Mouse (Mus musculus) CH12.LX (cell line): ENCODE results near the gene Aco2. TPM values are rescaled to one million over a fixed set of nuclear protein-coding genes. Genes with fewer than 3 reads are reported as not detected.

Experiments used
- DNase-seq: peaks from one replicate; pipeline ENCODE4 v3.0.0-alpha.2; 2013; ENCODE audit errors: extremely low read depth
- H3K27ac ChIP-seq: 2 replicates; pipeline ENCODE4 v1.5.1; 2012; ENCODE audit warnings: low read depth, mild to moderate bottlenecking, control low read depth, moderate library complexity; ENCODE audit not compliant: insufficient read depth
- H3K27me3 ChIP-seq: replicated peaks from 2 replicates; pipeline ENCODE3; 2012; ENCODE audit warnings: inconsistent platforms
- H3K36me3 ChIP-seq, 2 experiments: replicated peaks in 1 of 2; 2 replicates each; pipeline versions ENCODE3 to v1.6.1; 2012; ENCODE audit warnings: inconsistent platforms in 1 of 2, low read length in 1 of 2, mild to moderate bottlenecking in 1 of 2, mixed read lengths in 1 of 2, moderate library complexity in 1 of 2; ENCODE audit not compliant: control insufficient read depth in 1 of 2, insufficient read depth in 1 of 2
- H3K4me1 ChIP-seq, 2 experiments: 2 replicates each; pipeline ENCODE4 v1.6.1; 2012; ENCODE audit warnings: inconsistent platforms in 1 of 2, moderate library complexity in 1 of 2; ENCODE audit not compliant: insufficient read depth in 2 of 2, control insufficient read depth in 1 of 2
- H3K4me2 ChIP-seq: 2 replicates; pipeline ENCODE4 v1.6.1; 2012; ENCODE audit warnings: low read depth, mild to moderate bottlenecking, control low read depth; ENCODE audit not compliant: poor library complexity, insufficient read depth, severe bottlenecking
- H3K4me3 ChIP-seq, 3 experiments: fragments of 150-350 bp in 1 of 3; sonication (generic) in 1 of 3; replicated peaks in 1 of 3; 2 replicates each; pipeline versions ENCODE3 to v1.5.1; 2011 to 2012; ENCODE audit warnings: low read depth in 2 of 3, low read length in 2 of 3, mild to moderate bottlenecking in 2 of 3, moderate library complexity in 2 of 3, control low read depth in 1 of 3, improper control_type of control experiment in 1 of 3, inconsistent platforms in 1 of 3, mixed read lengths in 1 of 3; ENCODE audit not compliant: poor library complexity in 1 of 3
- H3K79me2 ChIP-seq: replicated peaks from 2 replicates; pipeline ENCODE4 v1.6.1; 2012; ENCODE audit warnings: mild to moderate bottlenecking, moderate library complexity; ENCODE audit not compliant: control insufficient read depth, poor library complexity, insufficient read depth, severe bottlenecking; ENCODE audit errors: extremely low read depth
- H3K9ac ChIP-seq: 2 replicates; pipeline ENCODE4 v1.6.1; 2012; ENCODE audit warnings: low read depth, mild to moderate bottlenecking, control low read depth, moderate library complexity; ENCODE audit not compliant: insufficient read depth
- H3K9me3 ChIP-seq: replicated peaks from 2 replicates; pipeline ENCODE3; 2012; ENCODE audit warnings: low read length, inconsistent platforms, mixed read lengths
- BHLHE40 ChIP-seq: IDR thresholded peaks from 2 replicates; pipeline ENCODE4 v1.6.1; 2011; ENCODE audit warnings: mild to moderate bottlenecking, low read depth, low read length, improper control_type of control experiment
- CHD1 ChIP-seq: IDR thresholded peaks from 2 replicates; pipeline ENCODE4 v1.6.1; 2012; ENCODE audit warnings: low read depth, low read length, improper control_type of control experiment, inconsistent platforms
- CHD2 ChIP-seq: IDR thresholded peaks from 2 replicates; pipeline ENCODE4 v1.6.1; 2011; ENCODE audit warnings: low read length, improper control_type of control experiment
- CTCF ChIP-seq, 2 experiments: IDR thresholded peaks in 1 of 2; conservative IDR thresholded peaks in 1 of 2; 2 replicates each; pipeline ENCODE4 v1.5.1; 2011 to 2012; ENCODE audit warnings: low read depth in 2 of 2, low read length in 2 of 2, improper control_type of control experiment in 1 of 2, inconsistent platforms in 1 of 2, mild to moderate bottlenecking in 1 of 2, moderate library complexity in 1 of 2
- ELF1 ChIP-seq: IDR thresholded peaks from 2 replicates; pipeline ENCODE4 v1.6.1; 2014; ENCODE audit warnings: low read depth, mild to moderate bottlenecking, inconsistent platforms, low read length, improper control_type of control experiment
- EP300 ChIP-seq: IDR thresholded peaks from 2 replicates; pipeline ENCODE4 v1.6.1; 2011; ENCODE audit warnings: low read length, improper control_type of control experiment
- ETS1 ChIP-seq: conservative IDR thresholded peaks from 2 replicates; pipeline ENCODE4 v1.6.1; 2012; ENCODE audit warnings: low read depth, mild to moderate bottlenecking, inconsistent platforms, low read length, improper control_type of control experiment, moderate library complexity
- GABPA ChIP-seq: IDR thresholded peaks from 2 replicates; pipeline ENCODE4 v1.6.1; 2012; ENCODE audit warnings: low read depth, low read length, improper control_type of control experiment, inconsistent platforms; ENCODE audit not compliant: insufficient replicate concordance
- IRF4 ChIP-seq: IDR thresholded peaks from 2 replicates; pipeline ENCODE4 v1.6.1; 2014; ENCODE audit warnings: low read depth, mild to moderate bottlenecking, inconsistent platforms, low read length, improper control_type of control experiment
- JUN ChIP-seq: IDR thresholded peaks from 2 replicates; pipeline ENCODE4 v1.6.1; 2011; ENCODE audit warnings: low read depth, mild to moderate bottlenecking, low read length, improper control_type of control experiment, moderate library complexity; ENCODE audit not compliant: insufficient read depth
- JUND ChIP-seq: conservative IDR thresholded peaks from 2 replicates; pipeline ENCODE4 v1.6.1; 2011; ENCODE audit warnings: low read depth, low read length, improper control_type of control experiment
- KAT2A ChIP-seq: IDR thresholded peaks from 2 replicates; pipeline ENCODE4 v1.6.1; 2012; ENCODE audit warnings: low read length, improper control_type of control experiment, inconsistent platforms; ENCODE audit not compliant: insufficient replicate concordance
- MAX ChIP-seq: IDR thresholded peaks from 2 replicates; pipeline ENCODE4 v1.6.1; 2011; ENCODE audit warnings: low read length, improper control_type of control experiment
- MAZ ChIP-seq: IDR thresholded peaks from 2 replicates; pipeline ENCODE4 v1.6.1; 2012; ENCODE audit warnings: low read depth, mild to moderate bottlenecking, inconsistent platforms, low read length, improper control_type of control experiment, moderate library complexity
- MEF2A ChIP-seq: IDR thresholded peaks from 2 replicates; pipeline ENCODE4 v1.6.1; 2014; ENCODE audit warnings: low read depth, mild to moderate bottlenecking, inconsistent platforms, low read length, improper control_type of control experiment, borderline replicate concordance
- MXI1 ChIP-seq: IDR thresholded peaks from 2 replicates; pipeline ENCODE4 v1.6.1; 2011; ENCODE audit warnings: mild to moderate bottlenecking, low read depth, low read length, improper control_type of control experiment
- MYC ChIP-seq: IDR thresholded peaks from 2 replicates; pipeline ENCODE4 v1.6.1; 2011; ENCODE audit warnings: low read depth, mild to moderate bottlenecking, improper control_type of control experiment, low read length
- PAX5 ChIP-seq: IDR thresholded peaks from 2 replicates; pipeline ENCODE4 v1.6.1; 2012; ENCODE audit warnings: low read length, inconsistent platforms, mixed read lengths
- POLR2A ChIP-seq: IDR thresholded peaks from 2 replicates; pipeline ENCODE4 v1.6.1; 2011; ENCODE audit warnings: low read depth, mild to moderate bottlenecking, improper control_type of control experiment, low read length
- POLR2AphosphoS2 ChIP-seq: IDR thresholded peaks from 2 replicates; pipeline ENCODE4 v1.6.1; 2011; ENCODE audit warnings: low read depth, low read length, improper control_type of control experiment
- RCOR1 ChIP-seq: conservative IDR thresholded peaks from 2 replicates; pipeline ENCODE4 v1.6.1; 2012; ENCODE audit warnings: low read depth, mild to moderate bottlenecking, inconsistent platforms, low read length, improper control_type of control experiment
- SIN3A ChIP-seq: IDR thresholded peaks from 2 replicates; pipeline ENCODE4 v1.6.1; 2012; ENCODE audit warnings: low read length, improper control_type of control experiment, inconsistent platforms
- SMC3 ChIP-seq: IDR thresholded peaks from 2 replicates; pipeline ENCODE4 v1.6.1; 2011; ENCODE audit warnings: low read depth, low read length, improper control_type of control experiment
- TCF12 ChIP-seq: IDR thresholded peaks from 2 replicates; pipeline ENCODE4 v1.6.1; 2014; ENCODE audit warnings: low read depth, mild to moderate bottlenecking, inconsistent platforms, low read length, improper control_type of control experiment
- UBTF ChIP-seq: IDR thresholded peaks from 2 replicates; pipeline ENCODE4 v1.6.1; 2012; ENCODE audit warnings: low read depth, mild to moderate bottlenecking, inconsistent platforms, low read length, improper control_type of control experiment, moderate library complexity
- USF1 ChIP-seq: IDR thresholded peaks from 2 replicates; pipeline ENCODE4 v1.6.1; 2014; ENCODE audit warnings: low read depth, mild to moderate bottlenecking, inconsistent platforms, low read length, improper control_type of control experiment
- USF2 ChIP-seq: conservative IDR thresholded peaks from 2 replicates; pipeline ENCODE4 v1.6.1; 2011; ENCODE audit warnings: low read depth, low read length, improper control_type of control experiment
- ZC3H11A ChIP-seq: IDR thresholded peaks from 2 replicates; pipeline ENCODE4 v1.6.1; 2012; ENCODE audit warnings: low read depth, mild to moderate bottlenecking, inconsistent platforms, low read length, improper control_type of control experiment
- ZKSCAN1 ChIP-seq: IDR thresholded peaks from 2 replicates; pipeline ENCODE4 v1.6.1; 2012; ENCODE audit warnings: low read depth, inconsistent platforms, low read length, improper control_type of control experiment, borderline replicate concordance
- ZMIZ1 ChIP-seq: IDR thresholded peaks from 2 replicates; pipeline ENCODE4 v1.6.1; 2012; ENCODE audit warnings: low read depth, mild to moderate bottlenecking, inconsistent platforms, low read length, improper control_type of control experiment
- dilution Hi-C: fragments of 300-500 bp; cut with MboI; formaldehyde crosslinking; loops from 2 replicates; pipeline ENCODE4 v1.14.3; 2020; ENCODE audit warnings: low sequenced_read_pairs; ENCODE audit not compliant: extremely low pct_unique_long_range_greater_than_20kb, extremely low pct_ligation_motif_present
- in situ Hi-C: fragments of 300-500 bp; cut with MboI; formaldehyde crosslinking; loops from 3 replicates; pipeline ENCODE4 v1.14.3; 2019; ENCODE audit warnings: low sequenced_read_pairs, low pct_ligation_motif_present, low pct_unique_long_range_greater_than_20kb, mixed read lengths
- polyA plus RNA-seq: library from polyadenylated mRNA; unstranded; fragments of >175 nt; gene quantifications from 2 replicates; pipeline ENCODE4 v1.2.1, GENCODE M21; 2012; ENCODE audit warnings: low read depth; ENCODE audit not compliant: insufficient read length
- total RNA-seq, 2 experiments: library from RNA; depleted of rRNA; stranded (reverse); fragments of 300-350 nt in 1 of 2; fragments of >200 nt in 1 of 2; gene quantifications; 2 replicates each; pipeline ENCODE4 v1.2.3; 2012 to 2014

Aco2 gene
- total and polyA plus RNA-seq, 3 experiments, result 150 to 205 (median 190) TPM

DNA sequence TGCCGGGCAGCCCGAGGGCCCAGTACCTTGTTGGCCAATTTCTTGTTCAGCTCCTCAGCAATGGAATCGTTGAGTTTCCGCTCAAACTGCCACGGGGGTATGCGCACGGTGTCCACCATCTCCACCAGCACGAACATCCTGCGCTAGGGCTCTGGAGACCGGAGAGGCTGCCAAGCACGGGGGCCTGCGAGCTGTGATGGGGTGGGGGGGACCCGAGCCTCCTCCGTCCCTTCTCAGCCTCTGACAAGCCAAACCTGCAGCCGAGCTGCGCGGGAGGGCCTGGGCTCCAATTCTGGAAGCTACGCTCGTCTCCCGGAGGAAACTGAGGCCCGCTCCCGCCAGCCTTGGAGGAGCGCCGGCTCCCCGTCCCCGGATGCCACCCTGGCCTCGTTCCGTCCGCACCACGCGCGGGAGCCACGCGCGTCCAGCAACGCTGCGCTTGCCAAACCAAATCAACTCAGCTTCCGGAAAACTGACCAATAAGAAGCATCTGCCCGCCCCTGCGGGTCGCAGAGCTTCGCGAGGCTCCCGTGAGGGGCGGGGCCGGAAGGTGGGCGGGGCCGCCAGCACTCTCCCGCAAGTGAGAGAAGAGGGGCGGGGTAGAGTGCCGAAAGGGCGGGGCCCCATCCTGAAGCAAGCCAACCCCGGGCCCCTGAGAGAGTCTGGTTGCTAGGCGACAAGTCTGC, 53.8 kb downstream of the Aco2 start, which contains the start of gene Polr3h (continued):
- no peak for TF ChIP-seq POLR2AphosphoS2
- TF ChIP-seq CTCF (conservative IDR thresholded peaks at IDR 0.05 in 1 of 2, IDR thresholded peaks at IDR 0.05 in 1 of 2; ENCODE audit: low read depth in 2 of 2, low read length in 2 of 2), result no peak
- peak; percentile 64; the same call in 1 of the 2 replicates for TF ChIP-seq TCF12
- peak; percentile 85 for TF ChIP-seq SIN3A
- peak; percentile 97 for TF ChIP-seq MXI1

DNA sequence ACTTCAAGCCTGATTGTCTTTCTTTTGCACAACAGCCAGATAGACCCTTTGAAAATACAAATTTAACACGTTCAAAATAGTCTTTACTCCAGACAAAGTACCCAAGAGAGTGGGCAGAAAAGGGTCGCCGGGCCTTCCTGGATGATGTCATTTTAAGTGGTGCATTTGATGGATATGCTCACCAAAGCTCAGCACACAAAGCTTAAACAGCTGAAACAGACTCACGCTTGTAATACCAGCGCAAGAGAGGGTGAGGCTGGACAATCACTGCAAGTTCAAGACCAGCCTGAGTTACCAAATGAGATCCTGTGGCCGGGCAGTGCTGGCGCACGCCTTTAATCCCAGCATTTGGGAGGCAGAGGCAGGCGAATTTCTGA, 54.3 kb downstream of the Aco2 start:
- peaks cover 22 to 57% of the 10 kb centered on the region in 2 experiments for H3K4me1 ChIP-seq

DNA sequence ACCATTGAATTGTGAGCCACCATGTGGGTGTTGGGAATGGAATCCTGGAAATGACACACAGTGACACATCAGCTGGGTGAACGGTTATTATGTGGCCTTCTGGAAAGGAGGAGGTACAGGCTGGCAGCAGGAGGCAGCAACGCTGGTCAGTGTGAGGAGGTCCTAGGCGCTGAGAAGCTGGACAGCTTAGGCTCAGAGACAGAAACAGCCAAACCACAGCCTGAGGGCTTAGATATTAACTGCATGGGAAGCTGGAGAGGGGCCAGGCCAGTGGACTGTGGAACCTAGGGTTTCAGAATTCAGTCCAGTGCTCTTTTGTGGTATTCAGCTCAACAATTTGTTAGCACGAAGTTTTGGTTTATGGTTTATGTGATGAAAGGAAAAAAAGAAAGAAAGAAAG, 55.6 kb downstream of the Aco2 start:
- Histone ChIP-seq H3K27ac (peak overlapping the region; percentile 91), H3K79me2 (peaks cover 23% of the 10 kb centered on the region), H3K4me2 (peak overlapping the region; percentile 37), H3K9ac (no peak overlapping the region; the same call in 1 of the 2 replicates), H3K4me1 (peaks cover 18 to 52% of the 10 kb centered on the region in 2 experiments), H3K36me3 (peaks cover 6 to 15% of the 10 kb centered on the region in 2 experiments), H3K4me3 (no peak overlapping the region), H3K9me3 (no peaks in the 10 kb centered on the region), H3K27me3 (no peaks in the 10 kb centered on the region)
- dilution Hi-C loops (no loop called here), in situ Hi-C loops (no loop called here)
- DNase-seq, result no peak
- TF ChIP-seq ELF1 (no peak), IRF4 (no peak), ZKSCAN1 (no peak), ZMIZ1 (no peak), MEF2A (no peak), USF2 (no peak), BHLHE40 (no peak), RCOR1 (no peak), USF1 (no peak), EP300 (0 out of 2 replicates have a peak, but pooled peaks have one; percentile 32), CHD1 (no peak), UBTF (no peak), POLR2A (0 out of 2 replicates have a peak, but pooled peaks have one; percentile 6), SIN3A (0 out of 2 replicates have a peak, but pooled peaks have one; percentile 38), KAT2A (no peak), MXI1 (no peak)

More for the DNA sequence above, 54.3 kb downstream of the Aco2 start:
- dilution Hi-C loops, result no loop called here
- in situ Hi-C loops, result no loop called here
- no peak overlapping the region for H3K4me3 ChIP-seq
- TF ChIP-seq ZC3H11A, result no peak
- TF ChIP-seq GABPA, result no peak
- no peak for TF ChIP-seq CTCF (conservative IDR thresholded peaks at IDR 0.05 in 1 of 2, IDR thresholded peaks at IDR 0.05 in 1 of 2; ENCODE audit: low read depth in 2 of 2, low read length in 2 of 2)
- TF ChIP-seq MYC, result no peak
- no peak for TF ChIP-seq MXI1
- TF ChIP-seq MAZ, result no peak
- TF ChIP-seq ETS1, result no peak
- no peak for TF ChIP-seq SIN3A
- TF ChIP-seq SMC3, result no peak
- no peak for TF ChIP-seq ZMIZ1
- TF ChIP-seq TCF12, result no peak
- no peak for TF ChIP-seq JUND
- TF ChIP-seq USF2, result no peak
- TF ChIP-seq JUN, result no peak
- TF ChIP-seq PAX5, result no peak
- no peak for TF ChIP-seq RCOR1
- no peak for TF ChIP-seq CHD2
- no peak for TF ChIP-seq USF1
- TF ChIP-seq MAX, result no peak
- TF ChIP-seq, all 38 proteins: peak for 0
- DNase-seq, result no peak
- H3K27me3 ChIP-seq, result no peaks in the 10 kb centered on the region
- no peak overlapping the region for H3K9ac ChIP-seq
- H3K4me2 ChIP-seq, result peak overlapping the region; percentile 55; the same call in 1 of the 2 replicates
- H3K27ac ChIP-seq, result 0 out of 2 replicates have a peak overlapping the region, but pooled peaks have one; percentile 20
- H3K79me2 ChIP-seq, result peaks cover 27% of the 10 kb centered on the region
- H3K36me3 ChIP-seq, result peaks cover 9 to 28% of the 10 kb centered on the region in 2 experiments
- H3K9me3 ChIP-seq, result no peaks in the 10 kb centered on the region
